In the genomic region with DNA sequence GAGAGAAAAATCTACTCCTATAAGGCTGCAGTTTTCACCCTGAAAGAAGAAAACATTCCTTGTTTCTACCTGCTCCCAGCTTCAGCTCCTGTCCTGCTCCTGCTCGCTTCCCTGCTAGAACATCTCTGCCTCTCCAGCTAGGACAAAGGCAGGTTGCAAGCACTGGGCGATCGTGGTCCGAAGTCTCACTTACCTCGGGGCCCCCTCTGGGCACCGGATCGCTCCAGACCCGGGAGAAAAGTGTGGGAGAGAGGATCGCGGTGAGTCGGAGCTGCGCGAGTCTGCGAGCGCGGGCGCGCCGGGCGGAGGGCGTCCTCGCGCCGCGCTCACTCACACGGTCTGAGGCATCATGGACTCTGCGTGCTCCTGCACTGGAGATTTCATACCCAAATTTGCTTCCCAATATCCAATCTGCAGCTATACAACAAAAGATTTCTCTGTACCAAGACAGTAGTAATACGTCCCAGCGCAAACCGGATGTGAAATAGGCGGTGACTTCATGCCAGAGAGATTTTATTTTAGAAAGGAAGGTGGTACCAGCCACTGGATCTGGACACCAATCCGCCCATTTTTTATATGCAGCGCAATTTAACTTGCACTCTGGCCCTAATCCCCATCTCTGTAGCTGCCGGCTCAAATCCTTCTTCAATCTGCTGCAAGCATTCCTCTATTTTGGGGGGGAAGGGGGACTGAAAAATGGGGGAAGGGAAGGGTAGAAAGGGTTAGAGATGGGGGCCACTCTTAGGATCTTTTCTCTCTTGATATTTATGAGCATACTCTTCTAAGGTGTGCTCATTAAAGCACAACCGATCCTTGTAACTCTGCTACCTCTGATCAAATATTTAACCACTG, we compare ENCODE assay signal across 8 mouse cellular contexts. TPM values are rescaled to one million over a fixed set of nuclear protein-coding genes. Genes with fewer than 3 reads are reported as not detected.
DNase-seq lines count a peak whose midpoint lies in the region; ATAC-seq and TF ChIP-seq lines count a peak whose summit lies in the region.

No protein-coding gene starts in this region.

- no peak for ATAC-seq in liver, embryonic 16.5 days (ENCODE audit: low read depth)
- peak; percentile 83; the same call in 1 of the 2 replicates for ATAC-seq in stomach, embryonic 14.5 days (ENCODE audit: insufficient number of reproducible peaks, insufficient read depth, low FRiP score, low read depth)

- peaks cover 12% of the 10 kb centered on the region for H3K27me3 ChIP-seq in liver, embryonic 16.5 days (ENCODE audit: control insufficient read depth, insufficient read depth, low read depth, low read length)
- H3K27me3 ChIP-seq in stomach, embryonic 14.5 days (ENCODE audit: control insufficient read depth, insufficient read depth, low read length): no peaks in the 10 kb centered on the region

- no peak for TF ChIP-seq CTCF in layer of hippocampus, adult 2 months (conservative IDR thresholded peaks at IDR 0.05)

- H3K4me2 ChIP-seq in liver, embryonic 16.5 days (ENCODE audit: low read depth, low read length): peak overlapping the region; percentile 41
- H3K4me2 ChIP-seq in stomach, embryonic 14.5 days (replicated peaks; ENCODE audit: low read depth, low read length): peak overlapping the region; percentile 81

- DNase-seq in heart, adult 11 months: peak; percentile 83
- no peak for DNase-seq in heart, adult 9 months (ENCODE audit: low spot score in 2 of 2)
- DNase-seq in cerebellum, adult 18-20 months: peak; percentile 65 to 82
- DNase-seq in forelimb bud, embryonic 11.5 days (ENCODE audit: low read depth, low spot score): peak; percentile 42
- DNase-seq in layer of hippocampus, adult 2 months (ENCODE audit: low spot score in 2 of 2): peak; percentile 36 to 46
- no peak for DNase-seq in thymus, postnatal 0 days (ENCODE audit: low spot score)

- H3K36me3 ChIP-seq in liver, embryonic 16.5 days (ENCODE audit: control insufficient read depth, insufficient read depth): no peaks in the 10 kb centered on the region
- no peaks in the 10 kb centered on the region for H3K36me3 ChIP-seq in stomach, embryonic 14.5 days (ENCODE audit: control insufficient read depth, insufficient read depth, low read length)

- peak overlapping the region; percentile 92 for H3K27ac ChIP-seq in layer of hippocampus, adult 2 months
- no peak overlapping the region for H3K27ac ChIP-seq in liver, embryonic 16.5 days (ENCODE audit: low read length)
- no peak overlapping the region for H3K27ac ChIP-seq in stomach, embryonic 14.5 days (ENCODE audit: low read length)

- H3K4me1 ChIP-seq in liver, embryonic 16.5 days (ENCODE audit: control insufficient read depth, low read depth, low read length): no peaks in the 10 kb centered on the region
- no peaks in the 10 kb centered on the region for H3K4me1 ChIP-seq in stomach, embryonic 14.5 days (ENCODE audit: control insufficient read depth, insufficient read depth, low read length)

- H3K9me3 ChIP-seq in liver, embryonic 16.5 days (replicated peaks; ENCODE audit: control insufficient read depth, low read length): no peaks in the 10 kb centered on the region
- H3K9me3 ChIP-seq in stomach, embryonic 14.5 days (ENCODE audit: control insufficient read depth, low read depth, low read length): no peaks in the 10 kb centered on the region

- H3K4me3 ChIP-seq in layer of hippocampus, adult 2 months: peak overlapping the region; percentile 77
- peak overlapping the region; percentile 26 for H3K4me3 ChIP-seq in liver, embryonic 16.5 days (ENCODE audit: low read depth, low read length)
- peak overlapping the region; percentile 52 for H3K4me3 ChIP-seq in stomach, embryonic 14.5 days (ENCODE audit: low read depth, low read length)

- no peak overlapping the region for H3K9ac ChIP-seq in liver, embryonic 16.5 days (ENCODE audit: low read depth, low read length)
- peak overlapping the region; percentile 46 for H3K9ac ChIP-seq in stomach, embryonic 14.5 days (replicated peaks; ENCODE audit: low read depth, low read length)

- 1% methylated on average over 35 of the region's 35 CpGs for WGBS in liver, embryonic 16.5 days (ENCODE audit: insufficient replicate concordance)
- WGBS in stomach, embryonic 14.5 days: under 1% methylated on average over 35 of the region's 35 CpGs

RNA-seq across cellular contexts. Expression of a gene that starts 0.5 kb away (rescaled TPM):
- 100 to 1,000 TPM; 406 to 411 TPM for total RNA-seq in layer of hippocampus, adult 2 months (2021)
- polyA plus RNA-seq in liver, embryonic 16.5 days (2015; fragmentation: Nextera tagmentation; extraction: Ambion mirVana): 0.06 and 0.14 TPM in 2 replicates
- 6.6 and 7.6 TPM in 2 replicates for polyA plus RNA-seq in stomach, embryonic 14.5 days (2014; fragmentation: Nextera tagmentation; extraction: Ambion mirVana)
- polyA plus RNA-seq in thymus, postnatal 0 days (2015; fragmentation: Nextera tagmentation; extraction: Ambion mirVana): 0.05 TPM in 1 of 2 replicates, not detected in the other

Comparison
In these comparisons a context has a peak if more than half of its experiments do, and no peak if none do; other contexts are left out.
1. DNase-seq: peak in heart, adult 11 months (single experiment), cerebellum, adult 18-20 months (2 of 2), forelimb bud, embryonic 11.5 days (single experiment) and layer of hippocampus, adult 2 months (2 of 2); none in heart, adult 9 months (0 of 2) and thymus, postnatal 0 days (single experiment).
2. H3K4me3 ChIP-seq: peak in every context shown above with its lines; median percentile 77 in layer of hippocampus, adult 2 months; 52 in stomach, embryonic 14.5 days; 26 in liver, embryonic 16.5 days.